Mouse (Mus musculus) embryo, embryonic 9.5 days (tissue): ENCODE results near the gene Pou4f2.

Source experiments
- DNase-seq: peaks from one replicate; pipeline ENCODE4 v3.0.0-alpha.2; 2017; ENCODE audit errors: extremely low spot score

Pou4f2 gene

GRCm38 (mm10) chr8:78419272-78419671 lies 17.2 kb downstream of the Pou4f2 start:
- DNase-seq = no peak

- no peak for DNase-seq
These were observed 45.7 kb downstream of the Pou4f2 start for GRCm38 (mm10) chr8:78390756-78391155.
